Mouse (Mus musculus) E14TG2a.4 (cell line): ENCODE data around the gene Kiss1r.
"Not testable (repeated sequence)": the region's sequence is repeated elsewhere in the genome, so short reads cannot be mapped to it uniquely, and the experiment has no call there.

Experiments
- H3K27me3 ChIP-seq: 2 replicates; pipeline ENCODE4 v1.6.1; 2014; ENCODE audit warnings: low read length, control low read depth; ENCODE audit not compliant: insufficient read depth
- H3K36me3 ChIP-seq: 2 replicates; pipeline ENCODE4 v1.6.1; 2014; ENCODE audit warnings: low read length, control low read depth; ENCODE audit not compliant: insufficient read depth
- H3K4me1 ChIP-seq: replicated peaks from 2 replicates; pipeline ENCODE4 v1.6.1; 2014; ENCODE audit warnings: low read depth, low read length, control low read depth
- H3K4me3 ChIP-seq: replicated peaks from 2 replicates; pipeline ENCODE4 v1.5.1; 2014; ENCODE audit warnings: mild to moderate bottlenecking, low read length
- H3K9me3 ChIP-seq: 2 replicates; pipeline ENCODE4 v1.6.1; 2014; ENCODE audit warnings: low read length, control low read depth
- CTCF ChIP-seq: conservative IDR thresholded peaks from 2 replicates; pipeline ENCODE4 v1.5.1; 2014; ENCODE audit warnings: low read length
- NANOG ChIP-seq: IDR thresholded peaks from 2 replicates; pipeline ENCODE4 v1.6.1; 2014; ENCODE audit warnings: borderline replicate concordance, low read length, mixed read lengths
- POU5F1 ChIP-seq: IDR thresholded peaks from 2 replicates; pipeline ENCODE4 v1.6.1; 2014; ENCODE audit warnings: low read length, borderline replicate concordance

Kiss1r gene

GRCm38 (mm10) chr10:79879527-79879926 lies 37.2 kb upstream of the Kiss1r start:
- H3K4me3 ChIP-seq = no peak overlapping the region
- H3K4me1 ChIP-seq = peaks cover 74% of the 10 kb centered on the region
- peaks cover 9% of the 10 kb centered on the region; the same call in 1 of the 2 replicates for H3K9me3 ChIP-seq
- TF ChIP-seq POU5F1 (no peak), NANOG (no peak), CTCF (no peak)
- peaks cover 64% of the 10 kb centered on the region for H3K27me3 ChIP-seq
- no peaks in the 10 kb centered on the region for H3K36me3 ChIP-seq

- Histone ChIP-seq H3K27me3 (peaks cover 52% of the 10 kb centered on the region), H3K9me3 (peaks cover 9% of the 10 kb centered on the region; the same call in 1 of the 2 replicates), H3K36me3 (no peaks in the 10 kb centered on the region), H3K4me3 (no peak overlapping the region; the same call in 1 of the 2 replicates), H3K4me1 (peaks cover 68% of the 10 kb centered on the region)
- TF ChIP-seq NANOG (no peak), CTCF (no peak), POU5F1 (no peak)
Observed at GRCm38 (mm10) chr10:79880721-79881120, 36.0 kb upstream of the Kiss1r start.

- Histone ChIP-seq H3K27me3 (peaks cover 51% of the 10 kb centered on the region), H3K9me3 (peaks cover 1% of the 10 kb centered on the region; the same call in 1 of the 2 replicates), H3K4me1 (peaks cover 65% of the 10 kb centered on the region), H3K4me3 (peak overlapping the region; percentile 58), H3K36me3 (no peaks in the 10 kb centered on the region)
- no peak for TF ChIP-seq NANOG
- no peak for TF ChIP-seq POU5F1
- TF ChIP-seq CTCF = no peak
Observed at GRCm38 (mm10) chr10:79881981-79882380, 34.8 kb upstream of the Kiss1r start.

GRCm38 (mm10) chr10:79883297-79884084 lies 33.3 kb upstream of the Kiss1r start:
- no peak overlapping the region for H3K4me3 ChIP-seq
- H3K9me3 ChIP-seq = no peaks in the 10 kb centered on the region
- H3K27me3 ChIP-seq = peaks cover 49% of the 10 kb centered on the region
- no peaks in the 10 kb centered on the region for H3K36me3 ChIP-seq
- TF ChIP-seq POU5F1 (no peak), CTCF (peak; percentile 84)
- peaks cover 60% of the 10 kb centered on the region for H3K4me1 ChIP-seq

- no peaks in the 10 kb centered on the region for H3K9me3 ChIP-seq
- peaks cover 58% of the 10 kb centered on the region for H3K4me1 ChIP-seq
- no peaks in the 10 kb centered on the region for H3K36me3 ChIP-seq
- peaks cover 44% of the 10 kb centered on the region for H3K27me3 ChIP-seq
- TF ChIP-seq POU5F1 (no peak), NANOG (no peak), CTCF (no peak)
- no peak overlapping the region for H3K4me3 ChIP-seq
Observed at GRCm38 (mm10) chr10:79884446-79884845, 32.3 kb upstream of the Kiss1r start.

- H3K36me3 ChIP-seq = not testable (repeated sequence)
Observed at GRCm38 (mm10) chr10:79884938-79885337, 31.8 kb upstream of the Kiss1r start.

GRCm38 (mm10) chr10:79886054-79886453 lies 30.7 kb upstream of the Kiss1r start, which contains the start of gene Elane:
Gene Elane (plus strand): TSS chr10:79886247.
- Histone ChIP-seq H3K36me3 (no peaks in the 10 kb centered on the region), H3K4me3 (no peak within 1 kb of the TSS), H3K4me1 (peaks cover 47% of the 10 kb centered on the region), H3K27me3 (peaks cover 45% of the 10 kb centered on the region), H3K9me3 (no peaks in the 10 kb centered on the region)
- no peak for TF ChIP-seq POU5F1

More at GRCm38 (mm10) chr10:79884938-79885337, 31.8 kb upstream of the Kiss1r start:
- peaks cover 55% of the 10 kb centered on the region for H3K4me1 ChIP-seq
- H3K9me3 ChIP-seq, H3K4me3 ChIP-seq: not testable (repeated sequence)
- H3K27me3 ChIP-seq = peaks cover 45% of the 10 kb centered on the region

GRCm38 (mm10) chr10:79886611-79887010 lies 30.2 kb upstream of the Kiss1r start:
- no peak for TF ChIP-seq POU5F1
- no peak for TF ChIP-seq CTCF
- TF ChIP-seq NANOG = no peak
- Histone ChIP-seq H3K27me3 (peaks cover 40% of the 10 kb centered on the region), H3K9me3 (no peaks in the 10 kb centered on the region), H3K36me3 (no peaks in the 10 kb centered on the region), H3K4me1 (peaks cover 42% of the 10 kb centered on the region), H3K4me3 (no peak overlapping the region)

GRCm38 (mm10) chr10:79889386-79889785 lies 27.4 kb upstream of the Kiss1r start:
- Histone ChIP-seq H3K4me3 (no peak overlapping the region), H3K27me3 (peaks cover 20% of the 10 kb centered on the region), H3K36me3 (peaks cover 4% of the 10 kb centered on the region; the same call in 1 of the 2 replicates), H3K9me3 (no peaks in the 10 kb centered on the region), H3K4me1 (peaks cover 30% of the 10 kb centered on the region)
- TF ChIP-seq NANOG = no peak
